Mouse (Mus musculus) erythroblast, embryonic 14.5 days (primary cell): ENCODE data around the gene Bcar3. TPM values are rescaled to one million over a fixed set of nuclear protein-coding genes. Genes with fewer than 3 reads are reported as not detected.

Source experiments
- H3K27me3 ChIP-seq: 2 replicates; pipeline ENCODE4 v1.6.1; 2012; ENCODE audit warnings: inconsistent platforms; ENCODE audit not compliant: control insufficient read depth
- H3K36me3 ChIP-seq: 2 replicates; pipeline ENCODE4 v1.6.1; 2012; ENCODE audit warnings: mild to moderate bottlenecking, inconsistent platforms; ENCODE audit not compliant: control insufficient read depth
- H3K4me1 ChIP-seq: 2 replicates; pipeline ENCODE4 v1.6.1; 2012; ENCODE audit warnings: inconsistent platforms; ENCODE audit not compliant: control insufficient read depth
- H3K4me3 ChIP-seq: replicated peaks from 2 replicates; pipeline ENCODE3; 2012; ENCODE audit warnings: moderate library complexity, mild to moderate bottlenecking, inconsistent platforms
- H3K9me3 ChIP-seq: 2 replicates; pipeline ENCODE4 v1.6.1; 2012; ENCODE audit warnings: low read length, inconsistent platforms, mixed read lengths; ENCODE audit not compliant: control insufficient read depth
- GATA1 ChIP-seq: IDR thresholded peaks from 2 replicates; pipeline ENCODE4 v1.6.1; 2012; ENCODE audit warnings: low read length, inconsistent platforms, mixed read lengths
- TAL1 ChIP-seq: IDR thresholded peaks from 3 replicates; pipeline ENCODE4 v1.6.1; 2012; ENCODE audit warnings: low read length, inconsistent platforms, mixed read lengths
- polyA plus RNA-seq: library from polyadenylated mRNA; stranded (reverse); fragments of >175 nt; gene quantifications from 2 replicates; pipeline ENCODE4 v1.2.3, GENCODE M21; 2012

The Bcar3 gene
- polyA plus RNA-seq, 1 experiment = not detected

GRCm38 (mm10) chr3:122291828-122292227 is 2.1 kb upstream of the Bcar3 start:
- Histone ChIP-seq H3K4me3 (no peak overlapping the region), H3K9me3 (no peaks in the 10 kb centered on the region), H3K27me3 (peaks cover 53% of the 10 kb centered on the region), H3K36me3 (no peaks in the 10 kb centered on the region), H3K4me1 (peaks cover 32% of the 10 kb centered on the region)
- TF ChIP-seq TAL1 (no peak), GATA1 (no peak)

DNA sequence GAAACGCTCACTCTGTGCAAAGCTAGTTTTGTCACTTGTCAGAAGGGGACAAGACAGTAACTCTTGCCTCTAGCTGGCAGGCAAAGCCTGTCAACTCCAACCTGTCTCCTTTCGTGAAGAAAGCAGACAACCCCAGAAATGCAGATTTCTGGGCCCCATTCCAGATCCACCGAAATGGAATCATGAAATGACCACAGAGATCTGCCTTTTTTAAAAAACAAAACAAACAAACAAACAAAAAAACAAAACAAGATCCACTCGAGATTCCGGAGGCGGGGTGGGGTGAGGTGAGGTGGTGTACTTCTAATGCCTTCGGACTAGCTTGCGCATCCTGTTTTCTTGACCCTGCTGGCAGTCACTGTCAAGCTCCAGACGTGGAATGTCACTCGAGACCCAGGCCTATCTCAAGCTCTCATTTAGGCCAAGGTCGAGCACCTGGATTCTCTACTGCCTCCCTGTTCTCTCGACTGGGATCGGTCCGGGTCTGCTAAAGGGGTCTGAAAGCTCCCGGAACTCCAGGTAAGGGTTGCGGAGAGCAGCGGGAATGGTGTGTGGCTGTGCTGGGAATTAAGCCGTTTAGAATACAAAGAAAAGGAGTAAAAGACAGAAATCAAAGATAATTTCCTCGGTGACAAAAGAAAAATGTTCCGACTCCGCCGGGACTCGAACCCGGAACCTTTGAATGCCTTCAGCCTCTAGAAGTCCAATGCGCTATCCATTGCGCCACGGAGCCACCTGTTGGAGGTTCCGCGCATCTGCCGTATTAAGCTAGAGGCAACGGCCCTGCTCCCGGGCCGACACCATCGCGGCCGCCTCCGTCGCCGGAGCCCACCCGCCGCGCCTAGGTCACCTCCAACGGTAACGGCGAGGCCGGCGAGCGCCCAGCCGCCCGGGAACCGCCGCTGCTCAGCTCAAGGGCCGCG is 1.4 kb upstream of the Bcar3 start:
- peak overlapping the region; percentile 85 for H3K4me3 ChIP-seq
- peaks cover 32% of the 10 kb centered on the region for H3K4me1 ChIP-seq
- TF ChIP-seq TAL1 (no peak), GATA1 (no peak)
- no peaks in the 10 kb centered on the region for H3K36me3 ChIP-seq
- no peaks in the 10 kb centered on the region for H3K9me3 ChIP-seq
- H3K27me3 ChIP-seq = peaks cover 53% of the 10 kb centered on the region

DNA sequence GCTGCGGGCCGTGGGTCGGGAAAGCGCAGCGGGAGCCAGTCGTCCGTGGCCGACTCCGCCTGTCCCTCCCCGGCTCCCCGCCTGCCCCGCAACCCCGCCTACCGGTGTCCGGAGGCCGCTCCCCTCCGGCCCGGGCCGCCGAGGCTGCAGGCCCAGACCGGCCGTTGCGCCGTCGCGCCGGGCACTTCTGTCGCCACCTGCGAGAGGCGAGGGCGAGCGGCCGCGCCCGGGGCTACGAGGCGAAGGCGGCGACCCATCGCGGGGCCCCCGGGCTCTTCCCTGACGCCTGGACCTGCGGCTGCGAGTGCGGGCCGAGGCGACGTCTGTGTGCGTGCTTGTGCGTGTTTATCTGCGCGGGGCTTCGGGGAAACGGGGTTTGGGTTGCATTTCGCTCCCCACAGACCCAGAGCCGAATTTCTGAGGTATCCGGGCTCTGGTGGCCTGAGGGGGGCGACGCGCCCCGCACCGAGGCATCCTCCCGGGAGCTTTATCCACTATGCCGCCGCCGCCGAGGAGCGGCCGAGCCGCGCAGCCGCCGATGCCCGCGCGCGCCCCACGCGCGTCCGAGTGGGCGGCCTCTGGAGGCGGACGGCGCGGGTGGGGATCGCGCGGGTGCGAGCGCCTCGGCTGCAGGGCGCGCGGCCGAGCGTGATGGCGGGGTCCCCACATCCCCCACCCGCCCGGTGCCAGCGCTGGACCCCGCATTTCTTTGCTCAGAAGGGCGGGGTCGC is 548 bp upstream of the Bcar3 start:
- peaks cover 32% of the 10 kb centered on the region for H3K4me1 ChIP-seq
- peaks cover 53% of the 10 kb centered on the region for H3K27me3 ChIP-seq
- peak overlapping the region; percentile 85 for H3K4me3 ChIP-seq
- no peaks in the 10 kb centered on the region for H3K9me3 ChIP-seq
- H3K36me3 ChIP-seq = no peaks in the 10 kb centered on the region
- no peak for TF ChIP-seq TAL1
- TF ChIP-seq GATA1 = no peak

DNA sequence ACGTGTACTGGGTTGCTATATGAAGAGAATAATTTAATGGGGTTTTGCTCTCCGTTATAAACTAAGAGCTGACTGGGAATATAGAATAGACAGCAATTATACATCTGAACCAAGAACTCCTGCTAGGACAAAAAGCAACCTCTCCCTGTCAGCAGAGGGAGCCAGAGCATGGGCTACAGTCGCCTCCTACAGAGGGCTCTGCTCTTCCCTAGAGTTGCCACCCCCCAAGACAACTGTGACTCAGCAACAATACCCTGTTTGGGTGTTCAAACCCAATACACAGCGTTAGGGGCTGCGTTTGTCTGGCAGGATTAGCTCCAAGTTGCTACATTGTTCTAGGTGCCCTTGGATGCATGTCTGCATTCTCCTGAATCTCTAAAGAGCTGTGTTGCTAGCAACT is 1.6 kb downstream of the Bcar3 start:
- no peaks in the 10 kb centered on the region for H3K9me3 ChIP-seq
- H3K27me3 ChIP-seq = peaks cover 43% of the 10 kb centered on the region
- H3K4me3 ChIP-seq = no peak overlapping the region
- H3K4me1 ChIP-seq = peaks cover 32% of the 10 kb centered on the region
- no peaks in the 10 kb centered on the region for H3K36me3 ChIP-seq
- TF ChIP-seq TAL1 = no peak
- TF ChIP-seq GATA1 = no peak

DNA sequence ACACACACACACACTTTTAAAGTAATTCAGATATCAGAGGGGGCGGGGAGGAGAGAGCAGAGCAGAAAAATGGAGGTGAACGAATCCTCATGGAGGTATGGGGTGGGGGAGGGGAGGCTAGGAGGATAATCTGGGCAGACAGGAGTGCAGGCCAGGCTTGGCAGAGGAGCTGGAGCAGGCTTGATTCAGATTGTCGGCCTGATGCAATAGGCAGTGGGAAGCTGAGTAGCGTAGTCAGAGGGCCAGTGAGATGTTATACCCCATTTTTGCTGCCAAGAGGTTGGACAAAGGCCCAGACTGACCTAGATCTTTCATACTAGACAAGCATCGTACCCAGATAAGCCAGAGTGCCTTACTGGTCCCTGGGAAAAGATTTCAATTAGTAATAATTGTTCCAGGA is 3.0 kb downstream of the Bcar3 start:
- H3K4me3 ChIP-seq = no peak overlapping the region
- peaks cover 29% of the 10 kb centered on the region for H3K27me3 ChIP-seq
- peaks cover 31% of the 10 kb centered on the region for H3K4me1 ChIP-seq
- no peaks in the 10 kb centered on the region for H3K9me3 ChIP-seq
- no peak for TF ChIP-seq TAL1
- no peak for TF ChIP-seq GATA1
- H3K36me3 ChIP-seq = no peaks in the 10 kb centered on the region

- TF ChIP-seq GATA1 = no peak
- no peak for TF ChIP-seq TAL1
- no peaks in the 10 kb centered on the region; the same call in 1 of the 2 replicates for H3K27me3 ChIP-seq
- no peaks in the 10 kb centered on the region for H3K36me3 ChIP-seq
- no peaks in the 10 kb centered on the region for H3K4me1 ChIP-seq
- H3K9me3 ChIP-seq = no peaks in the 10 kb centered on the region
- no peak overlapping the region for H3K4me3 ChIP-seq
Observed at GRCm38 (mm10) chr3:122300983-122301919, 7.3 kb downstream of the Bcar3 start.

GRCm38 (mm10) chr3:122304560-122304959 is 10.6 kb downstream of the Bcar3 start:
- no peak for TF ChIP-seq TAL1
- H3K4me1 ChIP-seq = no peaks in the 10 kb centered on the region

DNA sequence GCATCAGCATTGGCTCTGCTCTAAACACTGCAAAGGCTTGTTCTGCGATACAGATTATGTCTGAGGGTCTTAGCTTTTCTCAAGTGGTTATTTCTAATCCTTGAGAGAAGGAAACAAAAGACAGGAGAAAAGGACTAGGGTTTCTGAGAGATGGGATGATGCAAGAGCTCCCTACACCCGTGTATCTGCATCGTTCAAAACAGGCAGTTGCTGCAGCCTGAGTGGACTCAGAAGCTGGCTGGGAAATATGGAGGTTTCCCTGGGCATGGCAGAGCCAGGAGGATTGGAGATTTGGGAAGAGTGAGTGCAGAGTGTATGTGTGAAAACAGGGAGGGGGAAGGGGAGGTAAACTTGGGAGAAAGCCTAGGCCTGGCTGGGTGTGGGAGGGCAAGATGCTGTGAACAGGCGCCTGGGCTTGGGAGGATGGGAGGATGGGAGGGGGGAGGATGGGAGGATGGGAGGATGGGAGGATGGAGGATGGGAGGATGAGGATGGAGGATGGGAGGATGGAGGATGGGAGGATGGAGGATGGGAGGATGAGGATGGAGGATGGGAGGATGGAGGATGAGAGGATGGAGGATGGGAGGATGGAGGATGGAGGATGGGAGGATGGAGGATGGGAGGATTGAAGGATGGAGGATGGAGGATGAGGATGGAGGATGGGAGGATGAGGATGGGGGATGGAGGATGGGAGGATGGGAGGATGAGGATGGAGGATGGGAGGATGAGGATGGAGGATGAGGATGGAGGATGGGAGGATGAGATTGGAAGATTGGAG is 14.1 kb downstream of the Bcar3 start:
- Histone ChIP-seq H3K36me3 (no peaks in the 10 kb centered on the region), H3K9me3 (no peaks in the 10 kb centered on the region), H3K27me3 (no peaks in the 10 kb centered on the region), H3K4me1 (no peaks in the 10 kb centered on the region), H3K4me3 (no peak overlapping the region)
- TF ChIP-seq GATA1 (no peak), TAL1 (no peak)

More at GRCm38 (mm10) chr3:122304560-122304959, 10.6 kb downstream of the Bcar3 start:
- Histone ChIP-seq H3K4me3 (no peak overlapping the region), H3K36me3 (no peaks in the 10 kb centered on the region), H3K9me3 (no peaks in the 10 kb centered on the region), H3K27me3 (no peaks in the 10 kb centered on the region)
